Mouse (Mus musculus): Measurements from ENCODE around the gene Chka. TPM values are rescaled to one million over a fixed set of nuclear protein-coding genes. Genes with fewer than 3 reads are reported as not detected.

Chka gene
- total RNA-seq (2021) (10 to 100 TPM; 10.7 to 12.5 TPM), polyA plus RNA-seq (2012; rRNA removed) (9.5 and 14.1 TPM in 2 replicates)
- long read RNA-seq, transcript Chka-201 (12 exons, 2,319 nt): major isoform, 10 of 15 reads
- long read RNA-seq, partial matches to known transcripts: 2 of 15 reads
- long read RNA-seq, other reads (novel, unspliced or antisense): 0 of 15 reads

- intact Hi-C loops (cut with DNase I): loop anchor here (5.0 kb wide), 2 partner anchors 81 to 131 kb away; no protein-coding TSS in a partner anchor
- Histone ChIP-seq H3K79me2 (replicated peaks; ENCODE audit: control insufficient read depth, insufficient read depth, low read length) (no peaks in the 10 kb centered on the region; the same call in 1 of the 2 replicates), H3K4me3 (peak within 1 kb of the TSS; percentile 75), H3K36me3 (ENCODE audit: control insufficient read depth, insufficient read depth, low read length) (peaks cover 6% of the 10 kb centered on the region), H3K27ac (peak within 1 kb of the TSS; percentile 89), H3K9ac (ENCODE audit: low read depth, low read length) (peak within 1 kb of the TSS; percentile 86), H3K4me1 (ENCODE audit: control insufficient read depth, insufficient read depth, low read length) (peaks cover 3% of the 10 kb centered on the region), H3K27me3 (ENCODE audit: control insufficient read depth, insufficient read depth, low read length) (no peaks in the 10 kb centered on the region)
- WGBS: under 1% methylated on average over 42 of the region's 54 CpGs
- peak; percentile 96 to 98 for DNase-seq
- TF ChIP-seq CTCF (IDR thresholded peaks at IDR 0.05) (peak; percentile 17; the same call in 1 of the 2 replicates), POLR2A (IDR thresholded peaks at IDR 0.05; ENCODE audit: insufficient read depth, low read depth, low read length) (peak; percentile 92), EP300 (IDR thresholded peaks at IDR 0.05; ENCODE audit: insufficient read depth, low read depth, low read length) (0 out of 2 replicates have a peak, but pooled peaks have one; percentile 34)
Measured at GRCm38 (mm10) chr19:3851502-3851962, at the start of gene Chka. Chka (plus strand) TSS chr19:3851773.

GRCm38 (mm10) chr19:3805526-3805925 is 46.0 kb upstream of the Chka start:
- no peak for DNase-seq
- H3K4me3 ChIP-seq: no peak overlapping the region
- no peaks in the 10 kb centered on the region for H3K79me2 ChIP-seq (replicated peaks; ENCODE audit: control insufficient read depth, insufficient read depth, low read length)
- H3K27me3 ChIP-seq (ENCODE audit: control insufficient read depth, insufficient read depth, low read length): no peaks in the 10 kb centered on the region
- no peaks in the 10 kb centered on the region for H3K4me1 ChIP-seq (ENCODE audit: control insufficient read depth, insufficient read depth, low read length)
- WGBS: 85% methylated on average over 7 of the region's 7 CpGs
- no peak overlapping the region for H3K9ac ChIP-seq (ENCODE audit: low read depth, low read length)
- TF ChIP-seq POLR2A (IDR thresholded peaks at IDR 0.05; ENCODE audit: insufficient read depth, low read depth, low read length) (no peak), CTCF (IDR thresholded peaks at IDR 0.05) (no peak), EP300 (IDR thresholded peaks at IDR 0.05; ENCODE audit: insufficient read depth, low read depth, low read length) (no peak)
- no peak overlapping the region for H3K27ac ChIP-seq
- intact Hi-C loops (cut with DNase I): no loop called here
- peaks cover 4% of the 10 kb centered on the region; the same call in 1 of the 2 replicates for H3K36me3 ChIP-seq (ENCODE audit: control insufficient read depth, insufficient read depth, low read length)

GRCm38 (mm10) chr19:3810536-3811233 is 40.9 kb upstream of the Chka start:
- WGBS: 86% methylated on average over 10 of the region's 10 CpGs
- intact Hi-C loops (cut with DNase I): no loop called here
- no peak overlapping the region for H3K4me3 ChIP-seq
- TF ChIP-seq POLR2A (IDR thresholded peaks at IDR 0.05; ENCODE audit: insufficient read depth, low read depth, low read length) (no peak), EP300 (IDR thresholded peaks at IDR 0.05; ENCODE audit: insufficient read depth, low read depth, low read length) (no peak), CTCF (IDR thresholded peaks at IDR 0.05) (no peak)
- no peak overlapping the region for H3K9ac ChIP-seq (ENCODE audit: low read depth, low read length)
- no peaks in the 10 kb centered on the region; the same call in 1 of the 2 replicates for H3K4me1 ChIP-seq (ENCODE audit: control insufficient read depth, insufficient read depth, low read length)
- H3K36me3 ChIP-seq (ENCODE audit: control insufficient read depth, insufficient read depth, low read length): peaks cover 4% of the 10 kb centered on the region
- H3K27me3 ChIP-seq (ENCODE audit: control insufficient read depth, insufficient read depth, low read length): no peaks in the 10 kb centered on the region
- no peak overlapping the region for H3K27ac ChIP-seq
- DNase-seq: no peak
- no peaks in the 10 kb centered on the region for H3K79me2 ChIP-seq (replicated peaks; ENCODE audit: control insufficient read depth, insufficient read depth, low read length)

- WGBS: 60% methylated on average over 10 of the region's 10 CpGs
- H3K36me3 ChIP-seq (ENCODE audit: control insufficient read depth, insufficient read depth, low read length): peaks cover 4% of the 10 kb centered on the region
- no peak overlapping the region for H3K4me3 ChIP-seq
- no peaks in the 10 kb centered on the region for H3K79me2 ChIP-seq (replicated peaks; ENCODE audit: control insufficient read depth, insufficient read depth, low read length)
- TF ChIP-seq POLR2A (IDR thresholded peaks at IDR 0.05; ENCODE audit: insufficient read depth, low read depth, low read length) (no peak), EP300 (IDR thresholded peaks at IDR 0.05; ENCODE audit: insufficient read depth, low read depth, low read length) (no peak), CTCF (IDR thresholded peaks at IDR 0.05) (no peak)
- H3K4me1 ChIP-seq (ENCODE audit: control insufficient read depth, insufficient read depth, low read length): no peaks in the 10 kb centered on the region; the same call in 1 of the 2 replicates
- peak; percentile 67 to 72 for DNase-seq
- H3K9ac ChIP-seq (ENCODE audit: low read depth, low read length): no peak overlapping the region
- no peak overlapping the region for H3K27ac ChIP-seq
- H3K27me3 ChIP-seq (ENCODE audit: control insufficient read depth, insufficient read depth, low read length): no peaks in the 10 kb centered on the region
- intact Hi-C loops (cut with DNase I): no loop called here
Measured at GRCm38 (mm10) chr19:3814461-3814860, 37.1 kb upstream of the Chka start.

- 89% methylated on average over 12 of the region's 12 CpGs for WGBS
- TF ChIP-seq CTCF (IDR thresholded peaks at IDR 0.05) (no peak), EP300 (IDR thresholded peaks at IDR 0.05; ENCODE audit: insufficient read depth, low read depth, low read length) (no peak), POLR2A (IDR thresholded peaks at IDR 0.05; ENCODE audit: insufficient read depth, low read depth, low read length) (no peak)
Measured at GRCm38 (mm10) chr19:3815824-3816223, 35.7 kb upstream of the Chka start.

More at GRCm38 (mm10) chr19:3815824-3816223, 35.7 kb upstream of the Chka start:
- H3K4me1 ChIP-seq (ENCODE audit: control insufficient read depth, insufficient read depth, low read length): no peaks in the 10 kb centered on the region; the same call in 1 of the 2 replicates
- H3K27me3 ChIP-seq (ENCODE audit: control insufficient read depth, insufficient read depth, low read length): no peaks in the 10 kb centered on the region
- peaks cover 2% of the 10 kb centered on the region for H3K36me3 ChIP-seq (ENCODE audit: control insufficient read depth, insufficient read depth, low read length)
- DNase-seq: no peak
- no peak overlapping the region for H3K9ac ChIP-seq (ENCODE audit: low read depth, low read length)
- H3K79me2 ChIP-seq (replicated peaks; ENCODE audit: control insufficient read depth, insufficient read depth, low read length): no peaks in the 10 kb centered on the region
- no peak overlapping the region for H3K4me3 ChIP-seq
- intact Hi-C loops (cut with DNase I): no loop called here
- H3K27ac ChIP-seq: no peak overlapping the region
